Mouse (Mus musculus): Measurements from ENCODE around the gene Cst6.
"Not testable (repeated sequence)": the region's sequence is repeated elsewhere in the genome, so short reads cannot be mapped to it uniquely, and the experiment has no call there.

Cst6 gene

DNA sequence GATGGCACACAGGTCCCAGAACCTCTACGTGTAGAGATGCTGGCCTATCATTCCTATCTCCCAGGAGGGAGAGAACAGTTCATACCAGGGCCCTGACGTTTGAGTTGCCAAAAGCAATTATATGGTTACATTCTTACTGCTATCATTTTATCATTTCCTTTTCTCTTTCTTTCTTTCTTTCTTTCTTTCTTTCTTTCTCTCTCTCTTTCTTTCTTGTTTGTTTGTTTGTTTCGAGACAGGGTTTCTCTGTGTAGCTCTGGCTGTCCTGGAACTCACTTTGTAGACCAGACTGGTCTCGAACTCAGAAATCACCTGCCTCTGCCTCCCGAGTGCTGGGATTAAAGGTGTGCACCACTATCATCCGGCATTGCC, at the start of gene Cst6:
Gene Cst6, minus strand, starts transcription at position 73 of the 372 bp plus-strand sequence.
- not testable (repeated sequence) for DNase-seq

DNA sequence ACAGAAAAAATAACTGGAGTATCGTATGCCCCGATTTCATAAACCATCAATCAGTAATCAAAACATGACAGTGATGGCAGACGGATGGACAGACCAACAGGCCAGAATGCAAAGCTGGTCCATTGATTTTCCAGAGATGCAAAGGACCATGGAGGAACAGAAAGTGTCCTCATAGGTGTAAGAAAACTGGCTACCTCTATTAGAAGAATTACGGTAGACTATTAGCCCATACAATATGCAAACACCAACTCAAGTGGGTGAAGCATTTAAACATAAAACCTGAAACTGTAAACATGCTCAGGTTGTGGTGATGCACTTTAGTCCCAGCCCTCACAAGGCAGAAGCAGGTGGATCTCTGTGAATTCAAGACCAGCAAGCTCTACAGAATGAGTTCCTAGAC, 46.0 kb upstream of the Cst6 start:
- DNase-seq: no peak

DNA sequence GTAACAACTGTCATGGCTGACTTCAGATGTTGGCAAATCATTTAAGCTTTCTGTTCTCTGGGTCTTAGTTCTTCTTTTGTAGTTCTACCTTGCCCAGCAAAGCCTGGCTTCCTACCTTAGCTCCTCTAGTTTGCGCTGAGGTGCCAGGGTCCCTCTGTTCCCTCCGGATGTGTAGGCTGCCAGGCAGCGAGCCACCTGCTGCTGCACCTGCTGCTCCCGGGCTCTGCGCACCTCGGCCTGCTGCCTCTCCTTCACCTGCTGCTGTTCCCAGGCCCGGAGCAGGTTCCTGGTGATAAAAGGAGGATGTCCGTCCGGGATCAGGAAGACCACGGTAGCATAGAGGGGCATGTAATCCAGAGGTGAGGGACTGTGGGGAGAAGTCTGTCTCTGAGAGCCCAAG, 44.8 kb upstream of the Cst6 start:
- no peak for DNase-seq

DNA sequence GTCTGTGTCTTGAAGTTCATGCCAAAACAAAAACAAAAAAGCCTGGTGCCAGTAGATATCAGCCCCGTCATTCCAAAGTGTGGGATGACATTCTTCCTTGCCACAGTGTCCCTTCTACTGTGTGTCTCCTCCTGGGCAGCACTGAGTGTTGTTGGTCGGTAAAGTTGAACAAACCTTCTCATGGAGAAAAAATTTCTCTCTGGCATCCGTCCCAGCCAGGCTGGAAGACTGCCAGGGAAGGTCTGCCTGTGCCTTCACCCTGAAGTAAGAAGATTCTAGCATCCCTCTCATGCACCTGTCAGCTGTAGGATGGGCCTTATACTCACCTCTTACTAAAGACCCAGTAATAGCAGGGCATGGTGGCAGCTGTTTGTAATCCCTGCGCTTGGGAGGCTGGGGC, 43.5 kb upstream of the Cst6 start:
- DNase-seq: peak; percentile 68

DNA sequence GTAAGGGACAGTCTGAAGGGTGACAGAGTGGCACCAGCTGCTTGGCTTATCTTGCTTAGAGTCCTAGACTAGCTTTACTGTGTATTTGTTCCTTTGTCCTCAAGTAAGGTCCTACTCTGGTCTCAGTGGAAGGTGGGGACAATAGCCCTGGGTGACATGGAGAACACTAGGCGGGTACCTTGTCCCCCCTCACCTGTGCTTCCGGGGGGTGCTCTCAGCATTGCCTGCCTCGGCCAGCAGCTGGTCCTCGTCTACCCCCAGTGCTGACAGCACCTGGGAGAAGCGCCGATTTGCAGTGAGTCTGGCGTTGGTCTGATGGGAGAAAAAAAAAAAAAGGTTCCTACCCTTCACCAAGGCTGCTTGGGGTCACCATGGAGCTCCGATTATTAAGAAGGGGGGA, 41.0 kb upstream of the Cst6 start:
- DNase-seq: no peak

DNA sequence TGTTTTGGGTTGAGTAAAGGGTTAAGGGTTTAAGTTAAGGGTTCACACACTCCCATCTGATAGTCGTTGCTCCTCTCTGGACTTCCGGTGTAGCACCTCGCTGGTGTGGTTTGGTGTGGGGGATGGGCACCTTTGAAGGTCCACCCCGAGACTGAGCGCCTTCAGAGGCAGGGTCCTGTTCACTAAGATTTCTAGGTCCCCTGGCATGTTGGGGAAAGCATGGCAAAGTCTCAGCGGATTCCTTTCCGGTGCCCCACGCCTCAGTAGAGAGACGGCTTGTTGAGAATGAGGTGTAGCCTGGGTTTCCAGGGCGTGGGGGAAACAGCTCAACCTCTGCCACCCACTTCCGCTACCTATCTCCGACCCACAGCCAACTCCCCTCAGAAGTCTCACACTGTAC, 40.3 kb upstream of the Cst6 start:
- peak; percentile 60 for DNase-seq

DNA sequence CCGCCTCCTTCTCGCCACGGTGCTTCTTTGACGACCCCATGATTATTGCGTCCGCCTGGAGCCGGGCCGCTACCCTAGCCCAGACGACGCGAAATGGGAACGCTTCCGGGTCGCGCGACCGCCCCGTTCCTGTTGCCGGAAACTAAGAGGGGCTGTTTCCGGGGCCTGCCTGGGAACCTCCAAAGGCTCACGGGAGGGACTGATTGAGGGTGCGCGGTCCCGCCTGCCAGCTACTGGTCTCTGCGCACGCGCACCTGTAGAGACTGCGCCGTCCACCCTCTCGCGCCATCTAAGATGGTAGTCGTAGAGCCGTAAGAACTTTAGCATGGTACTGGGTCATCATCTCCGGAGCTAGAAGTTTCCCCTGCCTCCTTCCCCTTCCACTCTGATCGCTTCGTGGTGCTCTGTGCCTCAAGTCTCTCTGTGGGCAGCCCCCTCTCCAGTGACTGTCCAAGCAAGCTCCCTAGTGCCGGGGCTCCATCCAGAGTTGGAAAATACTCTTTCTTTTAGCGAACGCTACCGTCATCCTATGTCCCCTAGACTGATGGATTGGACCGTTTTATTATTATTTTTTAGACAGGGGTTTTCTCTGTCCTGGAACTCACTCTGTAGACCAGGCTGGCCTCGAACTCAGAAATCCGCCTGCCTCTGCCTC, 39.3 kb upstream of the Cst6 start, which contains the start of gene Sart1:
Gene Sart1, minus strand, starts transcription at position 116 of the 655 bp plus-strand sequence.
- peak; percentile 97 for DNase-seq

DNA sequence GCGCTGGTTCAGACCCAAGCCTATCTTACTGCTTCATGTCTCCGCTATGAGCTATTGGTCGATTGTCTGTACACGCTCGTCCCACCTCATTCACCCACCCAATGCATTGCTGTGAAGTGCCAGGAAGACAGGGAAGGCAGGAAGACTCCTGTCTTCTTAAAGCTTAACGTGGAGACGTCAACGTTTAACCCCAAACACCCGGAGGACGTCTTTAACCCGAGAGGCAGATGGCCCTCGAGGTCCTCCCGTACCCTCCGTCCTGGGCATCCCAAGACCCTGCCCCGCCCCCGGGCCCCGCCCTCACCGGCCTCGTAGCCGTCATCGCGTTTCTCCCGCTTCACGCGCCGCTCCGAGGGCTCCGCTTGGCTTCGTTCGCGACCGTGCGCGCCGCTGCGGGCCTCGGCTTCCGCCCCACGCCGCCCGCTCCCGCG, 38.7 kb upstream of the Cst6 start:
- no peak for DNase-seq

DNA sequence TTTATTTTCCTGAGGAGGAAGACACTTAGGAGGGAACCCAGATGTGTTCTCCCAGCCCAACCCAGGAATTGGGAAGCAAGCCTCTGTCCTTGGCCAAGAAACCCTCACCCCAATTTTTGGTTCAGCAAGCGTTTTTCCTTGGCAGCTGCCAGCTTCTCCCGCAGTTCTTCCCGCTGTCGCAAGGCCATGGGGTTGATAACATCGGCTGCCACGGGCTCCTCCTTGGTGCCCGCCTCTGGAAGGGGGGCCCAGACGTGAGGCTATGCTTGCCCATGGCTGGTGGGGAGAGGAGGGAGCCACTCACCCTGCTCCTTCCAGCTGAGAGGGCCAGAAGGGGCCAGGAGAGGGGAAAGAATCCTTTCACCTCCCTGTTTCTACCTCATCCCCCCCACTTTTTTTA, 35.3 kb upstream of the Cst6 start:
- DNase-seq: no peak

DNA sequence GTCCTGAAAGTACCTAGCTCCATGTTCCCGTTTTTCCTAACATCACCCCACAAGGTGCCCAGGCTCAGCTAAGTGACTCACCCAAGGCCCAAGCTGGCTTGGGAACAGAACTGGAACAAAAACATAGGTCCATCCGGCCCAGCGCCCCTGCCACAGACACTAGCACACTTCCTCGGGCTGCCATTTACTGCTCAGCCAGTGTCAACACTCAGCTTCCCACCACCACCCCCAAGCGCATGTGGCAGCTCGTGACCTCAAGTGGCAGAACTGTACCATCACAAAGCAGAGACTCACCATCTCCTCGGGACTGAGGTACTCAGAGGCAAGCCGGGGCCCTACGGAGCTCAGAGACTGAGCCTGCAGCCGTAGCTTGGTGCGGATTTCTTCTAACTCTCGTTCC, 34.0 kb upstream of the Cst6 start:
- no peak for DNase-seq

DNA sequence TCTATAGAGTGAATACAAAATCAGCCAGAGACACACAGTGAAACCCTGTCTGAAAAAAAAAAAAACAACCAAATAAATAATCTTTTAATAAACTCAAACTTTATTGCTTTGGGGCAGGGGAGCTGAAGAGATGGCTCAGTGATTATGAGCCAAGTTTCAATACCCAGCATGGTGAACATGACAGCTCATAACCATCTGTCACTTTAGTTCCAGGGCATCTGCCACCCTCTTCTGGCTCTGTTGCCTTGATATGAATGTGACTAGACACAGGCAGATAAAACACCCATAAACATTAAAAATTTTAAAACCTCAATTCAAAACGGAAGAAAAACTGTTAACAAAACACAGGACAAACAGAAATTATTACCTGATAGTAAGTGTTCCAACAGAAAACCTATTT, 28.1 kb upstream of the Cst6 start:
- no peak for DNase-seq

DNA sequence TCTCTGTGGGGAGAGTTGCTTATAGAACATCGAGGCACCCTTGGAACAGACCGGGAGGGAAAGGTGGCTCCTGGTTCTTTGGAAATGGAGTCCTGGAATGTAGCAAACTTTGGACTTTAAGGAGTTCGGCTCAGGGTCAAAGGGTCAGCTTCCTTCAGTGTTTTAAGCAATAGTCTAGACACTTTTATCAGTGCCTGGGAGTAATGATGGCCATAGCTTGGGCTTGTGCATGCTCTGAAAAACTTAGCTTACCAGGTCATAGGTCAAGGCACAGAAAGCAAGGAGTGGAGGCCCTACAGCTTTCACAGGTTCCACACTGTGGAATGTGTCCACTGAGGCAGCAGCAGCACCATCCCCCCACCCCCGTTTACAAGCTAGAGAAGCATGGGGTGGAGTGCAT, 25.4 kb upstream of the Cst6 start:
- no peak for DNase-seq

DNA sequence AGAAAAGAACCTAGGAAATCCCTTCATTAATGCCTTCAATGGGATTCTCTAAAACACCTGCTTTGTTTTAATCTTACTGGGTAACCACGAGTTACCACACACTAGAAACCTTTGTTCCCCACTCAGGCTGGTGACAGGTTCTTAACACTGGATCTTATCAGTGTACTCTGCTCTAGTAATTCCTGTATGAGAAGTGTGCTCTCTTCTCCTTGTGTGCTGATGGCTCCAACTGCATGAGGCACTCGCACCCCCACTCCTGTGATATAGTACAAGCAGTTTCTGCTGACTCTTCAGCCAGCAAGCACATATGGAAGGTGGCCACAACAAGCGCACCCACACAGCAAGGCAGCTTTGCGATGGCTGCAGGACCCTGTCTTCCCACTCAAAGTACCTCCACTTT, 24.8 kb upstream of the Cst6 start:
- DNase-seq: no peak

DNA sequence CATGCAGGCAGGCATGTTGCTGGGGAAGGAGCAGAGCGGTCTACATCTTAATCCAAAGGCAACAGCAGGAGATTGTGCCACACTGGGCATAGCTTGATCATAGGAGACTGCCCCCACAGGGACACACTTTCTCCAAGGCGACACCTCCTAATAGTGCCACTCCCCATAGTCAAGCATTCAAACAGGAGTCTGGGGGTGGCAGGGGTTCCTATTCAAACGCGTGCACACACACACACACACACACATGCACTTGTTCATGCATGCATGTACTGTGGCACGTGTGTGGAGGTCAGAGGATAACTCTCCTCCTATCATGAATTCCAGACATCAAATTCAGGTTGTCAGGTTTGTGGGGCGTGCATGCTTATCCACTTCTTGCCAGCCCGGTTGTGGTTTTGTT, 23.4 kb upstream of the Cst6 start:
- no peak for DNase-seq

DNA sequence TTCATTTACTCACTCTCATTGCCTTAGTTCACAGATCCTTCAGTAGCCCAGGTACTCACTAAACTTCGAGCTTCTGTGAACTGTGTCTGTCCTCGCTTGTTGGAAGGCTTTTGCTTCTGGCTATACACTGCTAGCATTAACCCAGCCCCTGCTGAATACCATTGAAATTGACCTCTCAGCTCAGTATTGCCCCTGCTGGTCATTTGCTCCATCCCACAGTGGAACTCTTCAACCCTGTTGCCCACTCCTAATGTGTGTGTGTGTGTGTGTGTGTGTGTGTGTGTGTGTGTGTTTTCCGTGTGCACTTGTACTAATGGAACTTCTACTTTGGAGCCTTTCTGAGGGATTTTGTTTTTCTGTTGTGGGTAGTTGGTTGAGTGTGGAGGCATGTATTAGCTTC, 21.6 kb upstream of the Cst6 start:
- DNase-seq: no peak

DNA sequence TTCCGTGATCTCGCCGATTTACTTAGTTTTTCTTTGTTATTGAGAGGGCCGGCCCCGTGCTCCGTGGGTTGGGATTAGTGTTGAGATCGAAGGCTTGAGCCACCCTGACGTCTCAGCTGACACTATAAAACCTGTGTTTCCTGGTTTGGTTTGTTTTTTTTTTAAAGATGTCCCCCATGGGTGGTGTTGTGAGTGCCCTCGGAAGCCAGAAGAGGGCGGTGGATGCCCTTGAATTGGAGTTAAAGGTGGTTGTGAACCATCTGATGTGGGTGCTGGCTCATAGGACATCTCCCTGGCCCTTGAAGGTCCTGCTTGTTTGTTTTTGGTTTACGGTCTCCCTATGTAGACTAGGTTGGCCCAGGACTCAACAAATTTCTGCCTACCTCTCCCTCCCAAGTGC, 18.1 kb upstream of the Cst6 start:
- DNase-seq: no peak

DNA sequence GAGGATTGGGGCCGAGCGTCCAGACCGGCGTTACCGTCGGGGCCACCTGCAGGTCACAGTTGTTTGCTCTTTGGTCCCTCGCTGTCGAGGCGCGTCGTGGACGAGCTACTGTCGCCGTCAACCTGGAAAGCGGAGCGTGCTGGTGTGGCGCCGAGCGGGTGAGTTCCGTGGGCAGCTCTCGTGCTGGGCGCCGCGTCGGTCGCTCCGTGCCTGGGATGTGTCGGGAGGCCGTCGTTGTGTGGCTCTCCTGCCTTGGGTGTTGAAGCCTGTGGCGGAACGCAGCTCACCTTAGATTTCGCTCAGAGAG, 17.6 kb upstream of the Cst6 start, which contains the start of gene Banf1:
Gene Banf1, minus strand, starts transcription at position 116 of the 307 bp plus-strand sequence.
- DNase-seq: no peak

DNA sequence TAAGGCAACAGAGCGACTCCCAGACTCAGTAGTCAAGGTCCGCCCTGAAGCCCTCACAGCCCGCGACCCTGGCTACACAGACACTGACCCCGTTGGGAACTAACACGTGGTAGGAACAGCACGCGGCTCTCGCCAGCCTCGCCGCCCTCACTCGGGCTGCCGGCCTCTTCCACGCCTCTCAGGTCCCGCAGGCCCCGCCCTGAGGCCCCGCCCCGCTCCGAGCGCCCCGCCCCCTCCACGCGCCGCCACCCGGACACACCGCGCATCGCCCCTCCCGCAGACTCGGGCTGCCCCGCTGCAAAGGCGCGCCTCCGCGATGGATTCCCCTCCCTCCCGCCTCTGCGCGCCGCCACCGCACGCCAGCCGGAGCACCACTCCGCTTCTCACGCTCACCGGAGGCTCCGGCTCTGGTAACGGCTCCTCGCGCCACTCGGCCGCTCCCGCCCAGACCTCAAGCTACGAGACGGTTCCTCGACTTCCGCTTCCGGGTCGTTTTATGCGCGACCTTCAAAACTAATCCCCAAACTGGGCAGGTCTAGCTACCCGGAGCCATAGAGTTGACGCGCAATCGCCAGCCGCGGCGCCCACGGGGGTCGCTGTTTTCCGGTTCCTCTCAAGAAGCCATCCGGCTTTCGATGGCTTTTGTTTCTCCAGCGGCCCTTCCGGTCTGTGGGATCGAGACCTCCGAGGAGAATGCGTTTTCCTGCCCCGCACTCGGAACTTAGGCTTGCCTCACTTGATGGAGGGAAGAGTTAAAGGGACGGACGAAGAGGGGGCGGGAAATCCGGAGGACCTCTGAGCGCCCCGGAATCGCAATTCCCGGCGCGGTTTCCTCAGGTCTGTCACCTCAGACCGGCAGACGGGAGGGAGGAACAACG, 17.0 kb upstream of the Cst6 start, which contains the start of gene Eif1ad:
Gene Eif1ad, plus strand, starts transcription at position 567 of the 878 bp plus-strand sequence.
- DNase-seq: peak; percentile 97

DNA sequence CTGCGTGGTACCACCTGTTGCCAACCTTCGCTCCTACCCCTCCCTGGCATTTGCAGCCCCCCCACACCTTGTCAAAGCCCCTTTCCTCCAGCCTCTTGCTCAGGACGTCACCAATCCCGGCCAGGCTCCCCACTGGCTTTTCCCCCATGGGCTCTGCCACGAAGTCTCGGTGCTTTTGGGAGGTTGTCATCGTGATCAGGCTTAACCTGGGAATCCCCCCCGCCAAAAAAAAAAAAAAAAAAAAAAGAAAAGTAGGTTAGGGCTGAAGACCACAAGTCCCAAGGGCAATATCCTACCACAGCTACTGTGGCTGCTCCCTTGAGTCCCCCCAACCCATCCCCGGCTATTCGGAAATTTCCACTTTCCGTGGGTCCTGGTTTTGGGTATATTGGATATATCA, 16.4 kb upstream of the Cst6 start:
- DNase-seq: no peak

DNA sequence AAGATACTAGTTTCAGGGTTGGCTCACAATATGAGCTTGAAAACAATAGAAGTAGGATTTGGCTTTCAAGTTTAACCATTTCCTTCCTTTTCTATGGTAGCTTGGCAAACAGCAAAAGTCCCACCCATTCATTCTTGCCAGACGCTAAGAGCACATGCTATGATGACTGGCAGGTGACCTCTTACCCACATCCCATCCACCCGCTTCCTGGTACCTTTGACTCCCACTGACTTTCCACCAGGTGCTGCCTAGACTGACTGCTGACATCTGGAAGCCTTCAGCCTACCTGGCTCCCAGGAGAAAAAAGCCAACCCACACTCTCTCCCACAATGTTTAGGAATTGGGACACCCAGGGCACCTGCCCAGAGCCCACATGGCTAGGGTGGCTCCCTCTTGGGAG, 14.8 kb upstream of the Cst6 start:
- DNase-seq: no peak

DNA sequence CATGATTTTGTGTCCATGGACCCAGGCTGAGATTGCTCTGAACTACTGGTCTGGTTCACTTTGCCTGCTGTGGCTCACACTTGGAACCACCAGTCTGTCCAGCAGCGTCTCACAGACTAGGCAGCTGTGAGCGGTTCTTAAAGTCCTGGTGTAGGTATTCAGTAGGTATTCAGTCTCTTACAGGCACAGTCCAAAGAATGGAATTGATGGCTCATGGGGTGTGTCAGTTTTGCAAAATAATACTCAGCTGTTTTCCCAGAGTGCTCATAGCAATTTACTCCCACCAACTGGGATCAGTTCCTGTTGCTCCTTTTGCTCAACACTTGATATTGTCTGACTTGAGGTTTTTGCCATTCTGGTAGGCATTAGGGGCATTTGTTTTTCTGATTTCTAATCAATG, 12.8 kb upstream of the Cst6 start:
- DNase-seq: no peak

DNA sequence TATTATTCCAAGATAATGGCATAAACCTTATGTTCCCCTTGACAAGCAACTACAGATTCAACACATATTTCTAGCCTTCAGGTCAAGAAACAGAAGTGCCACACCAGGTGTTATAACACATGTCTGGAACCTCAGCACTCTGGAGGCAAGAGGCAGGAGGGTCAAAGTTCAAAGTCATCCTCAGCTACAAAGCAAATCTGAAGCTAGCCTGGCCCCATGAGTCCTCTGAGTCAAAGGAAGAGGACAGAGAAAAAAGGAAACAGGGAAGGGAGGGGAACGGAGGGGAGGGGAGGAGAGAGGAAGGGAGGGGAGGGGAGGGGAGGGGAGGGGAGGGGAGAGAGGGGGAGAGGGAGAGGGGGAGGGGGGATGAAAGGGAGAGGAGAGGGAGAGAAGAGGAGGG, 6.7 kb upstream of the Cst6 start:
- DNase-seq: no peak

DNA sequence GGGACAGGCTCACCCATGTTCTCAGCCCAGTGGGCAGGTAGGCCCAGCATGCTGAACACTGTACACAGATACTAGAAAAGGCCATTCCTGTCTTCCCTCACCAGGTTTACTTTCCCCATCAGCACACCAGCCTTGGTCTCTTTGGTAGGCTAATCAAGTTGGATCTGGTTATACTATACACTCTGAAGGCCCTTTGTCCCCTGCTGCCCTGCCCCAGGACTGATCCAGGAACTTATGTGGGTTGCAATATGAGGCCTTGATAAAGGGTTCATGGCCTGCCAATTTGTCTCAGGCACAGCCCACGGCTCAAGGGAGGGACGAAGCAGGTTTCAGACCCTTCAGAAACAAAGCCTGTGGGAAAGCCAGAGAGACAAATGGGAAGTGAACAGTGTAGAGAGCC, 4.2 kb upstream of the Cst6 start:
- DNase-seq: no peak
